Mouse (Mus musculus) left cerebral cortex, adult 18-20 months (tissue): Measurements from ENCODE around the gene Amn. TPM values are rescaled to one million over a fixed set of nuclear protein-coding genes. Genes with fewer than 3 reads are reported as not detected.
A peak's percentile ranks its signal among the peaks of the same experiment; 100 is the strongest.

Experiments used
- DNase-seq, 2 experiments: peaks; one replicate each; pipeline ENCODE4 v3.0.0; 2021 to 2022; ENCODE audit warnings: low spot score in 2 of 2, mixed read lengths in 1 of 2
- long read RNA-seq, 2 experiments: library from polyadenylated mRNA; stranded (forward); transcript quantifications; one replicate each; pipeline ENCODE4 v2.0.0; 2021
- total RNA-seq, 2 experiments: library from RNA; stranded (reverse); gene quantifications; 2 replicates each; pipeline ENCODE4 v1.2.3; 2021

Amn gene
- 1 to 10 TPM; 9.1 to 9.7 TPM for total RNA-seq
- long read RNA-seq, experiment 1, partial matches to known transcripts: 11 of 17 reads
- long read RNA-seq, experiment 1, other reads (novel, unspliced or antisense): 3 of 17 reads
- long read RNA-seq, experiment 2, transcript Amn-202 (7 exons, 1,024 nt): major isoform, 6 of 18 reads
- long read RNA-seq, experiment 2, partial matches to known transcripts: 10 of 18 reads
- long read RNA-seq, experiment 2, other reads (novel, unspliced or antisense): 2 of 18 reads

- no peak for DNase-seq
These were observed at the start of gene Amn for GRCm38 (mm10) chr12:111270629-111271277. Gene Amn, plus strand, starts transcription at chr12:111271095.

DNA sequence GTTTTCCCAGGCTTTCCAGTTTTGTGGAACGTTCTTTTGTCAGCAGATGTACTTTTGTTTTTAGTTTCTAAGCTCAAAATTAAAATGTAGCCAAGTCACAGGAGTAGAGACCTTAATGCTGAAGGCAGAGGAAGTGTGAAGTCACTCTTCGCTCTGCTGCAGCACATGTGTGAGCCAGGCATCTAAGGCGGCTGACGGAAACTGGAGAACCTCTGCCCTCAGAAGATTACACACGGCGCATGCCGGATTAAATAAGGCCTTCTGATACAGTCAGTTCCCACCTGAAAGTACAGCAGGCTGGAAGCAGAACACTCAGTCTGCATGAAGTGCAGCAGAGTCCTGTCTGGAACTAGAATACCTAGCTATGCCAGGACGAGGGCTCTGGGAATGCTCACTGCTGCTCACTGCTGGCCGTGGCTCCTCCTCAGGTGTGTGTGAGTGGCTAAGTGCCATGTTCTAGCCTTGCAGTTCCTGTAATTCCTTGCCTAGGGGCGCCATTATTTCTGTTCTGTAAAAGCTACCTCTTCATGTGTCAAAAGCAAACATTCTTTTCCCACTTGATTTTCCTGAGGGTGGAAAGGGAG, 45.6 kb upstream of the Amn start:
- no peak for DNase-seq

- DNase-seq: no peak
These were observed 43.5 kb upstream of the Amn start for GRCm38 (mm10) chr12:111227410-111227809.

DNA sequence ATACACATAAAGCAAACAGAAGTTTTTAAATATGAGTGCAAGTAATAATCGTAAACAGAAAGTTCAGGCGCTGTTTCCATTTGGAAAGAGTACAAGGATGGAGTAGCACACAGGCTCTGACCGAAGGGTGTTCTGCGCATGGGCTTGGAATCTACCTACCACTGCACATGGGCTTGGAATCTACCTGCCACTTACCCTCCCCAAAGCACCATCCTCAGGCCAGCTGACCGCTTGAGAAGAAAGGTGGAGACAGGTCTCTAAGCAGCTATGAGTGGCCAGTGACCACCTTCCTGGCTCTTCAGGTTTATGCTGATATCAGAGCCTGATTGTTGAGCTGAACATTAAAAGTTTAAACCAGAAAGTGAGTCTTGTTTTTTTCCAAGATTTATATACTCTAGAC, 42.4 kb upstream of the Amn start:
- DNase-seq: no peak

- DNase-seq: no peak
These were observed 40.1 kb upstream of the Amn start for GRCm38 (mm10) chr12:111230793-111231192.

DNA sequence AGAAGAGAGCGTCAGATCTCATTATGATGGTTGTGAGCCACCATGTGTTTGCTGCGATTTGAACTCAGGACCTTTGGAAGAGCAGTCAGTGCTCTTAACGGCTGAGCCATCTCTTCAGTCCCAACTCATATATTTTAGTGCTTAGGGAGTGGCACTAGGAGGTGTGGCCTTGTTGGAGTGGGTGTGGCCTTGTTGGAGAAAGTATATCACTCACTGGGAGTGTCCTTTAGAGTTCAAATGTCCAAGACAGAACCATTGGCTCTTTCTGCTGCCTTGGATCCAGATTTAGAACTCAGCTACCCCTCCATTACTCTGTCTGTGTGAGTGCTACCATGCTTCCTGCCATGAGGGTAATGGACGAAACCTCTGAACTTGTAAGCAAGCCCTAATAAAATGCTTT, 37.1 kb upstream of the Amn start:
- DNase-seq: no peak

GRCm38 (mm10) chr12:111234383-111234782, 36.5 kb upstream of the Amn start:
- no peak for DNase-seq

GRCm38 (mm10) chr12:111235631-111236030, 35.3 kb upstream of the Amn start:
- DNase-seq: no peak

DNA sequence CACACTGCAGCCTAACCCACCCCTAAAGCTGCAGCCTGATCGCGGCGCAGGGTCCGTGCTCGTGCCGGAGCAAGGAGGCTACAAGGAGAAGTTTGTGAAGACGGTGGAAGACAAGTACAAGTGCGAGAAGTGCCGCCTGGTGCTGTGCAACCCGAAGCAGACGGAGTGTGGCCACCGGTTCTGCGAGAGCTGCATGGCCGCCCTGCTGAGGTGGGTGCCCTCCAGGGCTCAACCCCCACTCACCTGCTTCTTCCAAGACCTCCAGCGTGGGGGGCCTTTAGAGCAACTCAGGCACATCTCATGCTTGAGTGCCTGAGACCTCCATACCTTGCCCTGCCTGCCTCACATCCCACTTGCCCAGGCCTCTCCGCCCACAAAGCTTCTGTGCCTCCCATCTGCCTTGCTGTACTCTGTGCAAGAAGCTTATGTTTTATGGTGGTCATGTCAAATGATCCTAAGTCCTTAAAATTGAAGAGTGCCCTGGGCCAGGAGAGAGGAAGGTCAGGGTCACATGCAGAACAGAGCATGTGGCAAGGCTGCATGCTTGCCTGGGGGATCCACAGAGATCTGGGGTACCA, 33.2 kb upstream of the Amn start:
- DNase-seq: peak in 1 of 2 experiments; percentile 29

GRCm38 (mm10) chr12:111238345-111238744, 32.5 kb upstream of the Amn start:
- no peak for DNase-seq

DNA sequence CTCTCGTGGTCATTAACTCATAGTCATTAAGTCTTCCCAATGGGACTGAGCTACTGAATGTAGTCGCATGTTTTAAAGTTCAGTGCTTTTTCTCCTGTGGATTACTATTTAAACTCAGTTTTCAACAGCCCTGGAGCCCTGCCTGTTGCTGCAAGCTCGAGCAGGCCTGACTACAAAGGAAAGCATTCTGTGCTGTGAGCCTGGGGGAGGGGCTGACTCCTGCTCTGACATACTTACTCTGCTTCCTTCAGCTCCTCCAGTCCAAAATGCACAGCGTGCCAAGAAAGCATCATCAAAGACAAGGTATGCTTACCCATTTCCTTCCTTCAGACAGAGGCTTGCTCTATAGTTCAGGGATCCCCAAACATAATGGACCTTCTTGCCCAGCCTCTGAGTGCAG, 32.1 kb upstream of the Amn start:
- DNase-seq: no peak

GRCm38 (mm10) chr12:111239930-111240329, 31.0 kb upstream of the Amn start:
- no peak for DNase-seq

- no peak for DNase-seq
These were observed 29.0 kb upstream of the Amn start for GRCm38 (mm10) chr12:111241916-111242315.

DNA sequence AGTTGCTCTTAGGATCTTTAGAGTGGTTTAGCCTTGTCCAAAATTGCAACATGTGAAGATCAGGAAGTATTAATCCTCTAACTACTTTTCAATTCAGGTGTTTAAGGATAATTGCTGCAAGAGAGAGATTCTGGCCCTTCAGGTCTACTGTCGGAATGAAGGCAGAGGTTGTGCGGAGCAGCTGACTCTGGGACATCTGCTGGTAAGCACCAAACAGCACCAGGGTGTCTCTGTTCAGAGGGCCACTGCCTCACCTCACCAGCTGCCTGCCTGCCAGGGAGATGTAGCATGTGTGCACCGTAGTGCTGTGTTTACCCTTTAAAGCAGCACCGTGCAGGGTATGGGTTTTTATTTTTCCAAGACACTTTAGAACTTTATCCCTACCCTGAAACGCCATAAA, 28.5 kb upstream of the Amn start:
- no peak for DNase-seq

DNA sequence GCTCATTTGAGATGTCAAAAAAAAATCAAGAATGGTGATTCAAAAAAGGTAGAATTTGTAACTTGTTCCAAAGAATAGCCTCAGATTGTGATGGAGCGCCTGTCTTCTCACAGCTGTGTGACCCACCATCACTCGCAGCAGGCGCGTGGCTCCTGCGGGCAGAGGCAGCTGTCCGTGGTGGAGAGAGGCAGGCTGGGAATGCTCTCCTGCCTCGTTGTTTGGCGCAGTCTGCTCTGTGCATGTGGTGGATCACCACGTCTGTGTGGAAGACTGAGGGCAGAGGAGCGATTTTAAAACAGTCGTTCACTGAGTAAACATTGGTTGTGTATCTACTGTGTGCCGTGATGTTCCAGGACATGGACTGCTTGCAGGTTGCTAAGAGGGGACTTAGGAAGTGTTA, 27.2 kb upstream of the Amn start:
- DNase-seq: no peak

GRCm38 (mm10) chr12:111245070-111245469, 25.8 kb upstream of the Amn start:
- no peak for DNase-seq

DNA sequence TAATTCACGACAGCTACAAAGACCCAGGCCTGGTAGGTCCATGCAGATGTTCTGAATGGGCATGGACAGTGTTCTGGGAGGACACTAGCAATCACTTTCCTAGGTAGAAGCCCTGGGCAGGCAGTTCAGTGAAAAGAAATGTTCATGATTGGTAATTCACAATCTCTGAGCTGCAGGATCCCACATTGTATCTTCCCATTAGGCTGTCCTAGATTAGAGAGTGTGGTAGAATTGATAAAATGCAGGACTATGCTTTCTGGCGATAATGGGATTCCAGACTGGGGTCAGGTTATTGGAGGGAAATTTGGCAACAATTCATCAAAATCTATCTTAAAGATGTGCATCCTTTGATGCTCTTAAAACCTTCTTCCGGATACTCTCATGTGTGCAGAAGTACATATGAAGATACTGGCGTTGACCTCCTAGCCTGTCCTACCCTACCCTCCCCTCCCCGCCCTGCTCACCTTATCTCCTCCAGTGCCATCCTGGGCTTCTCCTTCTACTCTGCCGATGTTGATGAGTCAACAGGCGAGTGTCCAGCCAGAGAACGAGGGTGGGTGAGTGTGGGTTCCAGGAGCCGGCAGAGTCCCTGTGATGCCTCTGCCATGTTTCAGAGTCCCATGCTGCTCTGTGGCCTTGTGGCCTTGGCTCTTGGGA, 24.0 kb upstream of the Amn start:
- DNase-seq: no peak

- DNase-seq: no peak
These were observed 21.8 kb upstream of the Amn start for GRCm38 (mm10) chr12:111249095-111249494.

- peak; percentile 37 to 51 for DNase-seq
These were observed 20.8 kb upstream of the Amn start for GRCm38 (mm10) chr12:111250116-111250515.

DNA sequence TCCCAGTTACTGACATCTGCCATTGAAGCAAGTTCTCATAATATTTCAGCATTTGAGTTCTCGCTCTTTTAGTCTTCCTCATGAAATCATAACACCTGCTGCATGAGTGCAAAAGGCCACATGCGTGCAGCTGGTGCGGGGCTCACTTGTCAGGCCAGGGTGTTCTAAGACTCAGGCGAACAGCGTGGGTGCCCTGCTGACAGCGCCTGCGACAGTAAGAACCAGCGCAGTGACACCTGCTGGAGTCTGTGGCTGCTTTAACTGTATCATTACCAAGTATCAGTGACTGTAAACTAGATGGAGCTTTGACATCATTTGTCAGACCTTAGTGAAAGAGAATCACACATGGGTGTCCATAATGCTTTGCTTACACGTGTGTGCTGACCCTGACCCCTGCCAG, 19.7 kb upstream of the Amn start:
- no peak for DNase-seq

DNA sequence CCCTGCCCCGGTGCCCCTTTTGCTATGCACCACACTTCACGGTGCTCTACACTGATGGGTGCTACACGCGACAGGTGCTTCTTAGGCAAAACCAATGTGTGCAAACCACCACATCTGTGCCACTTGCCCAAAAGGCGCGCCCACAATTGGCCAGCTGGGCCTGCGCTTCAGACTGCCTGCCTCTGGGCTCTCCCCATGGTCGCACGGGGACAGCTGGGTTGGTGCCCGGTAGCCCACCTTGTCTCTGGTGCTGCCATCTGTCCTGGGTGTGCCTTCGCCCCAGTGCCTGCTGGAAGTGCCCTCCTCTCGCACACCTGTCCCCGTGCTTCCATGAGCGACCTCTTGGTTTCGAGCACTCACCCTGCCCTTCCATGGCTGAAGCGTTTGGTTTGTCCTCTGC, 7.2 kb upstream of the Amn start:
- DNase-seq: no peak

DNA sequence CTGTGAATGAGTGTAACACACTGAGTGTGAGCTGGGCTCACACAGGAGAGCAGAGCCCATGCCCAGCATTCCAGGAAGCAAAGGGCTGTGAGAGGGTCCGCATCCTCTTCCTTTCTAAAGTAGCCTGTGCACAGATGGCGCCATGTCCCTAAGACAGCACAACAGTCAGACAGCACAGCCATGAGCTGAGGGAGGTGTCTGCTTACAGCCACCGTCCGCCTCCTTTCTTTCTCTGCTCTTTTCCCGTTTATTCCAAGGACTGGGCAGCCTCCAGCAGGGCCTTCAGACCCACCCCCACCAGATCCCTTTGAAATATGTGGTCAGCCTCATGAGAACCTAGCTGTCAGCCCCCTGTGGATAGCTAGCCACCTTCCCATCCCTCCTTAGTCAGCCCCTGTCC, 5.7 kb upstream of the Amn start:
- no peak for DNase-seq
